In the genomic region with DNA sequence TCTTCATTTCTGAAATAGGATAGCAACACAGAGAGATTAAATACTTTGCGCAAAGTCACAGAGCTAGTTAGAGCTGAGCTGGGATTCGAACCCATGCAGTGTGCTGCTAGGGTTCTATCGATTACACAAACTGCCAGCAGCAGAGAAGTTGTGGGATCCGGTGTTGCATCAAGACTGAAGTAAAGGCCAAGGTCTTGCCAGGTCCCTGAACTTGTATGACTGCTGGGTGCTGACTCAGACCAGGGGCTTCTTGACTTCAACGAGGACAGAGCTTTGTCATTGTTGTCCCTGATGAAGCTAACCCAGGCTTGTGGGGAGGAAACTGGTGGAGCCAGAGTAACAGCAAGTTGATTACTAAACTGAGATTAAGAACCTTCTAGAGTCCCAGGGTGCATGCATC, we compare ENCODE assay signal across 14 mouse cellular contexts. TPM values are rescaled to one million over a fixed set of nuclear protein-coding genes. Genes with fewer than 3 reads are reported as not detected.
DNase-seq lines count a peak whose midpoint lies in the region; ATAC-seq and TF ChIP-seq lines count a peak whose summit lies in the region.
"Had no signal": no experiment of that assay in that cellular context is flagged by ENCODE, and none has a peak within 500 bp of the region (broad histone marks: within the 10 kb centered on the region; RNA-seq: fewer than 3 reads in every experiment).

No protein-coding gene starts in this region.

- H3K4me1 ChIP-seq in forebrain, embryonic 10.5 days: peaks cover 77% of the 10 kb centered on the region
- peaks cover 20% of the 10 kb centered on the region for H3K4me1 ChIP-seq in forebrain, postnatal 0 days (ENCODE audit: insufficient read depth)
- peaks cover 68% of the 10 kb centered on the region for H3K4me1 ChIP-seq in limb, embryonic 12.5 days (replicated peaks)
- peaks cover 88% of the 10 kb centered on the region for H3K4me1 ChIP-seq in limb, embryonic 10.5 days

- H3K4me3 ChIP-seq in forebrain, embryonic 10.5 days: no peak overlapping the region
- no peak overlapping the region for H3K4me3 ChIP-seq in forebrain, postnatal 0 days (ENCODE audit: low read depth, low read length)
- H3K4me3 ChIP-seq in limb, embryonic 12.5 days (replicated peaks): no peak overlapping the region
- no peak overlapping the region for H3K4me3 ChIP-seq in limb, embryonic 10.5 days
- H3K4me3 ChIP-seq in layer of hippocampus, adult 2 months: no peak overlapping the region
- H3K4me3 ChIP-seq: forebrain, embryonic 15.5 days; heart, embryonic 12.5 days had no signal

- 89% methylated on average over 5 of the region's 5 CpGs for WGBS in forebrain, embryonic 10.5 days
- WGBS in forebrain, postnatal 0 days: 92% methylated on average over 5 of the region's 5 CpGs
- WGBS in limb, embryonic 12.5 days: 94% methylated on average over 5 of the region's 5 CpGs
- WGBS in limb, embryonic 10.5 days: 94% methylated on average over 5 of the region's 5 CpGs

- H3K9ac ChIP-seq in forebrain, postnatal 0 days: no peak overlapping the region
- no peak overlapping the region for H3K9ac ChIP-seq in limb, embryonic 12.5 days (replicated peaks)
- H3K9ac ChIP-seq: forebrain, embryonic 15.5 days; heart, embryonic 12.5 days; hindbrain, embryonic 14.5 days had no signal

- TF ChIP-seq CTCF in forebrain, postnatal 0 days (IDR thresholded peaks at IDR 0.05; ENCODE audit: low read depth): no peak
- no peak for TF ChIP-seq CTCF in layer of hippocampus, adult 2 months (conservative IDR thresholded peaks at IDR 0.05)

- H3K27ac ChIP-seq in forebrain, embryonic 10.5 days: 0 out of 2 replicates have a peak overlapping the region, but pooled peaks have one; percentile 65
- H3K27ac ChIP-seq in forebrain, postnatal 0 days (ENCODE audit: low read depth, low read length): no peak overlapping the region
- peak overlapping the region; percentile 54; the same call in 1 of the 2 replicates for H3K27ac ChIP-seq in limb, embryonic 12.5 days
- no peak overlapping the region for H3K27ac ChIP-seq in limb, embryonic 10.5 days
- H3K27ac ChIP-seq in layer of hippocampus, adult 2 months: no peak overlapping the region

- no peak for ATAC-seq in forebrain, postnatal 0 days
- no peak for ATAC-seq in limb, embryonic 12.5 days (ENCODE audit: insufficient number of reproducible peaks, insufficient read depth, low FRiP score, low TSS enrichment, low read depth)
- peak; percentile 16; the same call in 1 of the 2 replicates for ATAC-seq in megakaryocyte, adult 5-6 weeks (ENCODE audit: poor library complexity, severe bottlenecking)
- ATAC-seq: forebrain, embryonic 15.5 days had no signal

- no peak for DNase-seq in forebrain, embryonic 10.5 days (ENCODE audit: extremely low spot score, low spot score)
- no peak for DNase-seq in forebrain, postnatal 0 days
- DNase-seq in limb, embryonic 10.5 days (ENCODE audit: low spot score): no peak
- peak; percentile 65 for DNase-seq in adrenal gland, postnatal 10 days
- DNase-seq in layer of hippocampus, adult 2 months (ENCODE audit: low spot score in 2 of 2): no peak
- no peak for DNase-seq in left cerebral cortex, postnatal 4 days
- DNase-seq: gastrocnemius, postnatal 10 days; kidney, adult 8-10 months; lung, adult 18-20 months had no signal

- H3K27me3 ChIP-seq in forebrain, embryonic 10.5 days (ENCODE audit: poor library complexity, severe bottlenecking): peaks cover 18% of the 10 kb centered on the region
- H3K27me3 ChIP-seq in forebrain, postnatal 0 days (ENCODE audit: insufficient read depth, low read length): no peaks in the 10 kb centered on the region
- no peaks in the 10 kb centered on the region for H3K27me3 ChIP-seq in limb, embryonic 12.5 days
- no peaks in the 10 kb centered on the region for H3K27me3 ChIP-seq in limb, embryonic 10.5 days (ENCODE audit: low read depth, poor library complexity, severe bottlenecking)
- H3K27me3 ChIP-seq: forebrain, embryonic 15.5 days; heart, embryonic 12.5 days had no signal

- intact Hi-C loops in left cerebral cortex, postnatal 4 days (cut with DNase I): no loop called here

- H3K9me3 ChIP-seq in forebrain, embryonic 10.5 days: no peaks in the 10 kb centered on the region
- no peaks in the 10 kb centered on the region for H3K9me3 ChIP-seq in forebrain, postnatal 0 days (ENCODE audit: low read length)
- no peaks in the 10 kb centered on the region for H3K9me3 ChIP-seq in limb, embryonic 12.5 days
- no peaks in the 10 kb centered on the region for H3K9me3 ChIP-seq in limb, embryonic 10.5 days (replicated peaks)
- H3K9me3 ChIP-seq: forebrain, embryonic 15.5 days; heart, embryonic 12.5 days had no signal

- H3K36me3 ChIP-seq in forebrain, embryonic 10.5 days (replicated peaks): 0 out of 2 replicates have a peak, but pooled peaks cover 4% of the 10 kb centered on the region
- H3K36me3 ChIP-seq in forebrain, postnatal 0 days (ENCODE audit: insufficient read depth): no peaks in the 10 kb centered on the region; the same call in 1 of the 2 replicates
- H3K36me3 ChIP-seq in limb, embryonic 12.5 days: no peaks in the 10 kb centered on the region
- peaks cover 27% of the 10 kb centered on the region for H3K36me3 ChIP-seq in limb, embryonic 10.5 days
- H3K36me3 ChIP-seq: forebrain, embryonic 15.5 days had no signal

- H3K4me2 ChIP-seq in forebrain, postnatal 0 days (ENCODE audit: low read depth): no peak overlapping the region
- no peak overlapping the region for H3K4me2 ChIP-seq in limb, embryonic 12.5 days
- H3K4me2 ChIP-seq: forebrain, embryonic 15.5 days; heart, embryonic 12.5 days; hindbrain, embryonic 14.5 days had no signal

RNA-seq across cellular contexts. Expression of a gene that starts 8.9 kb away (rescaled TPM):
- 17.8 and 18.7 TPM in 2 replicates for polyA plus RNA-seq in forebrain, embryonic 10.5 days (2016; fragmentation: Nextera tagmentation; extraction: Ambion mirVana)
- total RNA-seq in forebrain, postnatal 0 days (2014; rRNA removed): 318 and 421 TPM in 2 replicates
- polyA plus RNA-seq in forebrain, postnatal 0 days (2015; fragmentation: Nextera tagmentation; extraction: Ambion mirVana): 159 and 204 TPM in 2 replicates
- 30.6 and 42.1 TPM in 2 replicates for polyA plus RNA-seq in limb, embryonic 12.5 days (2016; fragmentation: Nextera tagmentation; extraction: Ambion mirVana)
- 26.7 and 38.1 TPM in 2 replicates for polyA plus RNA-seq in limb, embryonic 10.5 days (2016; fragmentation: Nextera tagmentation; extraction: Ambion mirVana)
- total RNA-seq in adrenal gland, postnatal 10 days (2021): 100 to 1,000 TPM; 149 to 179 TPM
- 22.6 and 31.3 TPM in 2 replicates for total RNA-seq in megakaryocyte, adult 5-6 weeks (2015)
- total RNA-seq in megakaryocyte, adult 5-6 weeks (2017): 13.6 and 20.2 TPM in 2 replicates
- total RNA-seq in layer of hippocampus, adult 2 months (2021): 100 to 1,000 TPM; 130 to 140 TPM
- total RNA-seq in left cerebral cortex, postnatal 4 days (2021): 100 to 1,000 TPM; 455 to 494 TPM

Comparison
In these comparisons a context has a peak if more than half of its experiments do, and no peak if none do; other contexts are left out.
1. H3K27ac ChIP-seq: peak in forebrain, embryonic 10.5 days (single experiment) and limb, embryonic 12.5 days (single experiment); none in forebrain, postnatal 0 days (single experiment), limb, embryonic 10.5 days (single experiment) and layer of hippocampus, adult 2 months (single experiment).